Mouse (Mus musculus): ENCODE measurements around the gene Vmn1r152.
"Not testable (repeated sequence)": the region's sequence is repeated elsewhere in the genome, so short reads cannot be mapped to it uniquely, and the experiment has no call there.

The Vmn1r152 gene

DNA sequence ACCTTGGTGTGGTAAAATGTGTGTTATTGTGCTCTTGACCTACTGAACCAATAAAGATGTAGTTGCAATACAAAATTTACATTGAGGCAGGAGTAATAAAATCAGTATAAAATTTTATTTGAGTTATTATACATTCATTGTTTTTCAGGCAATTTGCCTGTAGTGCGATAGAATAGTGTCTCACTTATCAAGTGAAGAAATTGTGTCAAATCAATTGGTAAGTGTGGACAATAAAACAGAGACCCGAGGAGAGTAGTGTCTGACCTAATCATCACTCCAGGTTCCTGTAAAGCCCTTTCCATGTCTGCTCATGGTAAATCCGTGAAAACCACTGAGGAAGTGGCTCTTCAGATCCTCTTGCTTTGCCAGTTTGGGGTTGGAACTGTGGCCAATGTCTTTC, at the start of gene Vmn1r152:
Gene Vmn1r152 (plus strand): TSS at position 301 of the 400 bp plus-strand sequence.
- DNase-seq (ENCODE audit: low spot score): not testable (repeated sequence)

DNA sequence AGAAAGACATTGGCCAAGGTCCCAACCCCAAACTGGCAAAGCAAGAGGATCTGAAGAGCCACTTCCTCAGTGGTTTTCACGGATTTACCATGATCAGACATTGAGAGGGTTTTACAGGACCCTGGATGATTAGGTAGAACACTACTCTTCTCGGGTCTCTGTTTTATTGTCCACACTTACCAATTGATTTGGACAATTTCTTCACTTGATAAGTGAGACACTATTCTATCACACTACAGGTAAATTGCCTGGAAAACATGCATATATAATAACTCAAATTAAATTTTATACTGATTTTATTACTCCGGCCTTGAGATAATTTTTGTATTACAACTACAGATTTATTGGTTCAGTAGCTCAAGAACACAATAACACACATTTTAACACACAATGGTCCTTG, 23.2 kb upstream of the Vmn1r152 start, which contains the start of gene Vmn1r151:
Gene Vmn1r151 (minus strand): TSS at position 101 of the 400 bp plus-strand sequence.
- not testable (repeated sequence) for DNase-seq (ENCODE audit: low spot score)

DNA sequence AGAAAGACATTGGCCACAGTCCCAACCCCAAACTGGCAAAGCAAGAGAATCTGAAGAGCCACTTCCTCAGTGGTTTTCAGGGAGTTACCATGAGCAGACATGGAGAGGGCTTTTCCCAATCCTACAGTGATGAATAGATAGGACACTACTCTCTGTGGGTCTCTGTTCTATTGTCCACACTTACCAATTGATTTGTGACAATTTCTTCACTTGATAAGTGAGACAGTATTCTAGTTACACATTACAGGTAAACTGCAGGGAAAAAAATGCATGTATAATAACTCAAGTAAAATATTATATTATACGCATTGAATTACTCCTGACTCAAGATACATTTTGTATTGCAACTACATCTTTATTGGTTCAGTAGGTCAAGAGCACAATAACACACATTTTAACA, 12.0 kb downstream of the Vmn1r152 start, which contains the start of gene Gm8677:
Gene Gm8677 (minus strand): TSS at position 101 of the 400 bp plus-strand sequence.
- not testable (repeated sequence) for DNase-seq (ENCODE audit: low spot score)

DNA sequence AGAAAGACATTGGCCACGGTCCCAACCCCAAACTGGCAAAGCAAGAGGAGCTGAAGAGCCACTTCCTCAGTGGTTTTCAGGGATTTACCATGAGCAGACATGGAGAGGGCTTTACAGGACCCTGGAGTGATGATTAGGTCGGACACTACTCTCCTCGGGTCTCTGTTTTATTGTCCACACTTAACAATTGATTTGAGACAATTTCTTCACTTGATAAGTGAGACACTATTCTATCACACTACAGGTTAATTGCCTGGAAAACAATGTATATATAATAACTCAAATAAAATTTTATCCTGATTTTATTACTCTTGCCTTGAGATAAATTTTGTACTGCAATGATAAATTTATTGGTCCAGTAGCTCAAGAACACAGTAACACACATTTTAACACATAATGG, 42.5 kb downstream of the Vmn1r152 start, which contains the start of gene Gm4201:
Gene Gm4201 (minus strand): TSS at position 101 of the 400 bp plus-strand sequence.
- DNase-seq (ENCODE audit: low spot score): not testable (repeated sequence)

All from layer of hippocampus, adult 11-12 months (tissue).